Mouse (Mus musculus) forebrain, embryonic 12.5 days (tissue): ENCODE data around the gene Mlf2. TPM values are rescaled to one million over a fixed set of nuclear protein-coding genes. Genes with fewer than 3 reads are reported as not detected.

Experiments
- ATAC-seq: fragments of 200-750 bp; cut with Nextera tagmentation; 2 replicates; pipeline ENCODE4 v1.8.0; 2017; ENCODE audit warnings: moderate TSS enrichment; ENCODE audit not compliant: low FRiP score
- H3K27ac ChIP-seq: fragments of 300-500 bp; sonication (generic); 2 replicates; pipeline ENCODE4 v1.5.1; 2016; ENCODE audit warnings: mild to moderate bottlenecking
- H3K27me3 ChIP-seq: fragments of 300-500 bp; sonication (generic); 2 replicates; pipeline ENCODE4 v1.6.1; 2016; ENCODE audit warnings: mild to moderate bottlenecking
- H3K36me3 ChIP-seq: fragments of 300-500 bp; sonication (generic); replicated peaks from 2 replicates; pipeline ENCODE4 v1.6.1; 2016; ENCODE audit warnings: mild to moderate bottlenecking
- H3K4me1 ChIP-seq: fragments of 300-500 bp; sonication (generic); 2 replicates; pipeline ENCODE4 v1.6.1; 2016
- H3K4me2 ChIP-seq: fragments of 300-500 bp; sonication (generic); 2 replicates; pipeline ENCODE4 v1.6.1; 2016; ENCODE audit warnings: mild to moderate bottlenecking, moderate library complexity
- H3K4me3 ChIP-seq: fragments of 300-500 bp; sonication (generic); replicated peaks from 2 replicates; pipeline ENCODE4 v1.5.1; 2016; ENCODE audit warnings: mild to moderate bottlenecking
- H3K9ac ChIP-seq: fragments of 300-500 bp; sonication (generic); 2 replicates; pipeline ENCODE4 v1.6.1; 2016; ENCODE audit warnings: mild to moderate bottlenecking
- H3K9me3 ChIP-seq: fragments of 300-500 bp; sonication (generic); 2 replicates; pipeline ENCODE4 v1.6.1; 2016
- WGBS: fragments of 180-500 bp; shearing (Covaris S2); methylation state at CpG from one replicate; pipeline ENCODE4 v1.1.7; 2016; 5-methylcytosine and 5-hydroxymethylcytosine counted together
- polyA plus RNA-seq: library from polyadenylated mRNA; unstranded; fragments of >200 nt; fragmentation: Nextera tagmentation; extraction: Ambion mirVana; gene quantifications from 2 replicates; pipeline ENCODE4 v1.2.1, GENCODE M21; 2016

Mlf2 gene
- polyA plus RNA-seq, 1 experiment from 2014 or later, result 449 TPM

GRCm38 (mm10) chr6:124925173-124925793 lies 5.9 kb upstream of the Mlf2 start:
- Histone ChIP-seq H3K9ac (no peak overlapping the region), H3K27ac (no peak overlapping the region), H3K27me3 (no peaks in the 10 kb centered on the region; the same call in 1 of the 2 replicates), H3K36me3 (no peaks in the 10 kb centered on the region), H3K9me3 (no peaks in the 10 kb centered on the region), H3K4me1 (peaks cover 28% of the 10 kb centered on the region), H3K4me3 (no peak overlapping the region), H3K4me2 (no peak overlapping the region)
- WGBS, result 37% methylated on average over 12 of the region's 12 CpGs
- ATAC-seq, result no peak

DNA sequence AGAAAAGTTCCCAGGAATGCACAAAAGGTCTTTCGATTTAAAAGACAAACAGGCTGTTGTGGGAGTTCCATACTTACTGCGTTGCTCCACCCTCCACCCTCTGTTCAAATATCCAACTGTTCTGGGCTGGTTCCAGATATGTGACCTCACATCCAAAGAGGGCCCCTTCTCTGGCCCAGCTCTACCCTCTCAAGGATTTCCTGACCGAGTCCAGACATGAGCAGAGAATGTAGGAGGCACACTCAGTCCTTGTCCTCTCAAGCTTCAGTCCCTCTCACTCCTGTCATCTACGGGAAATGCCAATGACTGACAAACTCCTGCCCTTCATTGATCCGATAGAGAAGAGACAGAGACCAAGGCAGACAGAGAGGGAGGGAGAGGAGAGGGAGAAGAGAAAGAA lies 5.2 kb upstream of the Mlf2 start:
- no peak overlapping the region for H3K27ac ChIP-seq
- peaks cover 25% of the 10 kb centered on the region for H3K4me1 ChIP-seq
- 62% methylated on average over 5 of the region's 5 CpGs for WGBS
- H3K4me2 ChIP-seq, result no peak overlapping the region
- no peak overlapping the region for H3K4me3 ChIP-seq
- no peaks in the 10 kb centered on the region for H3K36me3 ChIP-seq
- no peak for ATAC-seq
- no peaks in the 10 kb centered on the region; the same call in 1 of the 2 replicates for H3K27me3 ChIP-seq
- H3K9ac ChIP-seq, result no peak overlapping the region
- no peaks in the 10 kb centered on the region for H3K9me3 ChIP-seq

GRCm38 (mm10) chr6:124930231-124930630 lies 955 bp upstream of the Mlf2 start:
- 20% methylated on average over 1 of the region's 1 CpGs for WGBS
- H3K27me3 ChIP-seq, result no peaks in the 10 kb centered on the region; the same call in 1 of the 2 replicates
- H3K4me1 ChIP-seq, result peaks cover 32% of the 10 kb centered on the region
- no peaks in the 10 kb centered on the region for H3K9me3 ChIP-seq
- H3K4me2 ChIP-seq, result peak overlapping the region; percentile 94
- peaks cover 24% of the 10 kb centered on the region for H3K36me3 ChIP-seq
- peak overlapping the region; percentile 97 for H3K9ac ChIP-seq
- peak overlapping the region; percentile 97 for H3K27ac ChIP-seq
- no peak for ATAC-seq
- peak overlapping the region; percentile 90 for H3K4me3 ChIP-seq

DNA sequence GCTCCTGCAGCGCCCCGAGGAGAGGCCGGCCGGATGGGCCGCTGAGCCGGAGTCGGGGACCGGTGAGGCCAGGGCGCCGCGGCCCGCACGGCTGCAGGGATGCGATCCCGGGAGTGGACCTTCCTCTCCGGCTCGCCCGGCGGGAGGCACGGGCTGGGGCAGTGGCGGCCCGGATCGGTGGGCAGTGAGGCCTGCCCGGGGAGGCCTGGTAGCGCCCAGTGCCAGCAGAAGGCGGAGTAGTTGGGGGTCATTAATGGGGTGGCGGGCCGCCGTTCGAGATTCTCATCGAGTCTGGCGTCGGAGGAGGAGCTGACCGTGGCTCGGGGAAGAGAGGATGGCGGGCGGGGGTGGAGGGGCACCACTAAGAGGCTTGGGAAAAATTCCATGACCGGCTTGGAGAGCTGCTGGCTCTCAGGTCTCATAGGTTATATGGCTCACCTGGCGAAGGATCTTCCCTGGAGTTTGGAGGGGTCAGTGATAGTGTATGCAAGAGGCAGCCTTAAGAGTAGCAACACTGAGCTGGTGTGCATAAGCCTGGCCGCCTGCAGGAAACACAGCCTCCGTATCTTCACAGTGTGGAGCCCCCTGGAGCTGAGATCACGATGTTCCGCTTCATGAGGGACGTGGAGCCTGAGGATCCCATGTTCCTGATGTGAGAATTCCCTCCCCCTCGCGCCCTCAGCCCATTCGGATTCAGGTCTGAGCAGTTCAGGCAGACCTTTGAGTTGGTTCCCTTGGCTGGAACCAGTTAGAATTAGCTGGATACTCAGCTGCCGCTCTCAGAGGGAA lies 533 bp downstream of the Mlf2 start:
- H3K4me2 ChIP-seq, result peak overlapping the region; percentile 94
- 2% methylated on average over 48 of the region's 48 CpGs for WGBS
- no peaks in the 10 kb centered on the region for H3K9me3 ChIP-seq

GRCm38 (mm10) chr6:124932314-124932695 lies 1.1 kb downstream of the Mlf2 start:
- Histone ChIP-seq H3K4me2 (peak overlapping the region; percentile 94), H3K4me3 (peak overlapping the region; percentile 90), H3K36me3 (peaks cover 42% of the 10 kb centered on the region), H3K27me3 (no peaks in the 10 kb centered on the region), H3K27ac (peak overlapping the region; percentile 97), H3K9ac (peak overlapping the region; percentile 97), H3K9me3 (no peaks in the 10 kb centered on the region), H3K4me1 (peaks cover 25% of the 10 kb centered on the region)
- 51% methylated on average over 12 of the region's 12 CpGs for WGBS
- no peak for ATAC-seq

More for the DNA sequence above, 533 bp downstream of the Mlf2 start:
- H3K4me1 ChIP-seq, result peaks cover 25% of the 10 kb centered on the region
- peak overlapping the region; percentile 97 for H3K27ac ChIP-seq
- H3K36me3 ChIP-seq, result peaks cover 39% of the 10 kb centered on the region
- H3K9ac ChIP-seq, result peak overlapping the region; percentile 97
- peak overlapping the region; percentile 90 for H3K4me3 ChIP-seq
- peak; percentile 28 for ATAC-seq
- H3K27me3 ChIP-seq, result no peaks in the 10 kb centered on the region

DNA sequence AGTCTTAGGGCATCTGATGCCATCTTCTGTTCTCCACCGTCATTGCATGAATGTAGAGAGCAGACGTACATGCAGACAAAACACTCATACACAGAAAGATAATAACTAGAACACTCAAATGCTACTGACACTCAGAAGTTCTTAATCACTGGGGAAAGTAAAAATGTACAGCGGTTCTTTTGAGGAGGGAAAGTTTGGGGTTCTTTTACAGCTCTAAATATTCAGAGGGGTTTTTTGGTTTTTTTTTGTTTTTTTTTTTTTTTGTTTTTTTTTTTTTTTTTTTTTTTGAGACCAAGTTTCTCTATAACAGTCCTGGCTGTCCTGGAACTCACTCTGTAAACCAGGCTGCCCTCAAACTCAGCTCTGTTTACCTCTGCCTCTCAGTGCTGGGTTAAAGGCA lies 1.9 kb downstream of the Mlf2 start:
- Histone ChIP-seq H3K9me3 (no peaks in the 10 kb centered on the region), H3K4me3 (0 out of 2 replicates have a peak overlapping the region, but pooled peaks have one; percentile 90), H3K36me3 (peaks cover 50% of the 10 kb centered on the region), H3K4me1 (peaks cover 25% of the 10 kb centered on the region), H3K27ac (no peak overlapping the region), H3K9ac (no peak overlapping the region), H3K4me2 (no peak overlapping the region), H3K27me3 (no peaks in the 10 kb centered on the region)
- no peak for ATAC-seq
- 93% methylated on average over 3 of the region's 3 CpGs for WGBS

GRCm38 (mm10) chr6:124934670-124935069 lies 3.5 kb downstream of the Mlf2 start:
- no peaks in the 10 kb centered on the region for H3K27me3 ChIP-seq
- H3K9ac ChIP-seq, result no peak overlapping the region
- H3K36me3 ChIP-seq, result peaks cover 62% of the 10 kb centered on the region

DNA sequence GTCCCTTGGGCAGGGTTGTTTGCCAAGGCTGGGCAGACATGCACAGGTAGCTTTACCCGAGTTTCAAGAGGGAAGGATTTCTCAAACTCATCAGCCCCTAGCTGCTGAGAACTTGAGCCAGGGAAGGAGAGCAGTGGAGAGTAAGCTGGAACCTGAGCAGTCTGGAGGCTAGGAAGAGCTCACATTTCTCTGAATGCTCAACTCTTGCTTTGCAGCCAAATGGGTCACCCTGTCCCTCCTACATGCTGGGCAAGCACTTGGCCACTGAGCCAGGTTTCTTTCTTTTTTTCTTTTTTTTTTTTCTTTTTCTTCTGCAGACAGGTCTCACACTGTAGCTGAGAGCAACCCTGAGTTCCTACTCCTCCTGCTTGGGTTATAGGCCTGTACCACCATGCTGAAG lies 5.5 kb downstream of the Mlf2 start:
- no peak overlapping the region for H3K9ac ChIP-seq
- ATAC-seq, result no peak
- H3K4me3 ChIP-seq, result no peak overlapping the region
- H3K36me3 ChIP-seq, result peaks cover 62% of the 10 kb centered on the region
- no peak overlapping the region for H3K4me2 ChIP-seq
- no peak overlapping the region for H3K27ac ChIP-seq
- 85% methylated on average over 1 of the region's 1 CpGs for WGBS
- H3K9me3 ChIP-seq, result no peaks in the 10 kb centered on the region
- no peaks in the 10 kb centered on the region for H3K27me3 ChIP-seq
- H3K4me1 ChIP-seq, result peaks cover 17% of the 10 kb centered on the region

More at GRCm38 (mm10) chr6:124934670-124935069, 3.5 kb downstream of the Mlf2 start:
- 94% methylated on average over 7 of the region's 7 CpGs for WGBS
- no peaks in the 10 kb centered on the region for H3K9me3 ChIP-seq
- no peak for ATAC-seq
- H3K4me3 ChIP-seq, result no peak overlapping the region
- no peak overlapping the region for H3K4me2 ChIP-seq
- H3K4me1 ChIP-seq, result peaks cover 25% of the 10 kb centered on the region
- H3K27ac ChIP-seq, result no peak overlapping the region

DNA sequence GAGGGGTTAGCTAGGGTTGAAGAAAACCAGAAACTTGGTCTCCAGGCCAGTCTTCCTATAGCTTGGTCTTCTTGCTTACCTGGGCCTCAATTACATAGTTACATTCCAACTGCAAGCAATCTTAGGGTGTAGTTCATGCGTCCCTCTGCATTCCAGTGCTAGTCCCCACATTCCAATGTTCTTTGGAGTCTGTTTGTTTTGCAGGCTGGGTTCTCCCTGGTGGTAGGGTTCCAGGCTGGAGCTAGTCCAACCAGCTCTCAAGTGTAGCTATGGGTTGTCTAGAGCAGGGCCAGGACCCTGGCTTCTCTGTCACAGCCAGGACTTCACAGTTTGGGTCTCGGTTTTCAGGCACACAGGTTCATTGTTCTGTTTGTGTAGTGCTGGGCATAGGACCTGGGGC lies 6.3 kb downstream of the Mlf2 start:
- Histone ChIP-seq H3K4me3 (no peak overlapping the region), H3K9me3 (no peaks in the 10 kb centered on the region), H3K27ac (no peak overlapping the region), H3K9ac (no peak overlapping the region), H3K4me2 (no peak overlapping the region), H3K4me1 (peaks cover 12% of the 10 kb centered on the region), H3K36me3 (peaks cover 61% of the 10 kb centered on the region), H3K27me3 (no peaks in the 10 kb centered on the region)
- 83% methylated on average over 2 of the region's 2 CpGs for WGBS
- ATAC-seq, result no peak

DNA sequence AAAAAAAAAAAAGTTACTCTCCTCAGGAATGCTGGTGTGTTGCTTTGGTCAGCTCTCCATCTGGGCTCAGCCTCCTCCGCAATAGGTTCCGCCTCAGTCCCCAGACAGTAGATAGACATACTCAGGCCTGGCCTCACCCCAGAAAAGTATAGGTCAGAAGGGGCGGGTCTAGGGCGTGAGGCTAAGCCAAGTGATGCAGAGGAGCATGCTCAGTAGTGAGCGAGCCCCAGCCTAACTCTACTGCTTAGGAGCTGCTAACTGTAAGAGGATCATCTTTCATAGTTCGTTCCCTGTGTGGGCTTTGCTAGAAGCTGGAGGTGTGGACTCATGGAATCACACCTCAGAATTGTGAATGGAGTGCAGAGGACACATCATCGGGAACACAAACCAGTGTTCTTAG lies 7.4 kb downstream of the Mlf2 start:
- Histone ChIP-seq H3K27ac (no peak overlapping the region), H3K9me3 (no peaks in the 10 kb centered on the region), H3K4me1 (0 out of 2 replicates have a peak, but pooled peaks cover 6% of the 10 kb centered on the region), H3K36me3 (peaks cover 55% of the 10 kb centered on the region), H3K4me3 (no peak overlapping the region), H3K27me3 (no peaks in the 10 kb centered on the region), H3K9ac (no peak overlapping the region), H3K4me2 (no peak overlapping the region)
- WGBS, result 94% methylated on average over 7 of the region's 7 CpGs
- ATAC-seq, result no peak

DNA sequence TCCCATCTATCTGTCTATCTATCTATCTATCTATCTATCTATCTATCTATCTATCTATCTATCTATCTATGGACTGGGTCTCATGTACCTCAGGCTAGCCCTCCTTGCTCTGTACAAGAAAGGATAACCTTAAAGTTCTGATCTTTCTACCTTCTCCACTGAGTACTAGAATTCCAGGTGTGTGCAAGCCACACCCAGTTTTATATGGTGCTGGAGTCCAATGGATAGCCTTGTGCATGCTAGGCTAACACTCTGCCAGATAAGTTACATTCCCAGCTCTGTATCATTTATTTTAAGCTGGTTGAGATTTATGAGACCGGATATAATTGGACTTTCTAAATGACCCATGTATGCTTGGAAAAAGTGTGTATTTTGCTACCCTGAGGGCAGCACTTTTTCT lies 10.5 kb downstream of the Mlf2 start:
- Histone ChIP-seq H3K9ac (no peak overlapping the region), H3K4me2 (no peak overlapping the region), H3K4me1 (no peaks in the 10 kb centered on the region), H3K4me3 (no peak overlapping the region), H3K27me3 (no peaks in the 10 kb centered on the region), H3K9me3 (no peaks in the 10 kb centered on the region), H3K36me3 (peaks cover 24% of the 10 kb centered on the region), H3K27ac (no peak overlapping the region)
- ATAC-seq, result no peak
- 100% methylated on average over 1 of the region's 1 CpGs for WGBS

DNA sequence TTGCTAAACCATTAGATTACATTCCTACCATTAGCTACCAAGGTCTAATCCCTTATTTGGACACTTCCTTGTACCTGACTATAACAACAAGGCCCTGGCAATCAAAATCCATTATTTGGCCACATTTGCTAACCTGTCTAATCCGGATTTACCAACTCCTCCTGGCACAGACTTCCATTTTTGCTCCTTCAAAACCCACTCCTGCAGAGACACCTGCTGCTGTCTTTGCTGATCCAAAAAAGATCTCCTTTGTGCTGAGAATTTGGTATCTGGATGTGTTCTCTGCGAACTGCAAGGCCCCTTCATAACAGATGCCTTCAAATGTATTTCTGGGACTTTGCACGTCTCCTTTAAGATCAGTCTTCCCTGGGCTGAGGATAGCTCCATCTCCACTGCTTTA lies 12.3 kb downstream of the Mlf2 start:
- Histone ChIP-seq H3K4me1 (no peaks in the 10 kb centered on the region), H3K9ac (no peak overlapping the region), H3K4me2 (no peak overlapping the region), H3K36me3 (peaks cover 8% of the 10 kb centered on the region), H3K9me3 (no peaks in the 10 kb centered on the region), H3K4me3 (no peak overlapping the region), H3K27ac (no peak overlapping the region), H3K27me3 (no peaks in the 10 kb centered on the region)
- 89% methylated on average over 3 of the region's 3 CpGs for WGBS
- ATAC-seq, result no peak
